Mouse (Mus musculus) lung, postnatal 36 days (tissue): Measurements from ENCODE around the gene Ina.
"Not testable (repeated sequence)": the region's sequence is repeated elsewhere in the genome, so short reads cannot be mapped to it uniquely, and the experiment has no call there.

Experiments
- DNase-seq: peaks from one replicate; pipeline ENCODE4 v3.0.0; 2022; ENCODE audit warnings: mixed read lengths

Gene Ina

GRCm38 (mm10) chr19:47014447-47015381, at the start of gene Ina, which contains the start of gene Nt5c2:
Gene Ina (plus strand): TSS chr19:47014698.
Gene Nt5c2 (minus strand): TSS chr19:47015153.
- DNase-seq, result no peak

- no peak for DNase-seq
Measured at GRCm38 (mm10) chr19:46965496-46965895, 49.0 kb upstream of the Ina start.

- DNase-seq, result no peak
Measured at GRCm38 (mm10) chr19:46966330-46966729, 48.2 kb upstream of the Ina start.

GRCm38 (mm10) chr19:46967861-46968260, 46.6 kb upstream of the Ina start:
- DNase-seq, result no peak

- DNase-seq, result no peak
Measured at GRCm38 (mm10) chr19:46968833-46969232, 45.7 kb upstream of the Ina start.

GRCm38 (mm10) chr19:46969286-46969985, 45.1 kb upstream of the Ina start:
- peak; percentile 75 for DNase-seq

- DNase-seq, result peak; percentile 63
Measured at GRCm38 (mm10) chr19:46970121-46970729, 44.3 kb upstream of the Ina start.

- DNase-seq, result no peak
Measured at GRCm38 (mm10) chr19:46971051-46971689, 43.3 kb upstream of the Ina start.

GRCm38 (mm10) chr19:46971712-46972111, 42.8 kb upstream of the Ina start:
- no peak for DNase-seq

GRCm38 (mm10) chr19:46972159-46972558, 42.3 kb upstream of the Ina start:
- DNase-seq, result no peak

- peak; percentile 67 for DNase-seq
Measured at GRCm38 (mm10) chr19:46975565-46975964, 38.9 kb upstream of the Ina start.

GRCm38 (mm10) chr19:46975997-46976396, 38.5 kb upstream of the Ina start:
- DNase-seq, result no peak

GRCm38 (mm10) chr19:46976743-46977142, 37.8 kb upstream of the Ina start:
- no peak for DNase-seq

- DNase-seq, result no peak
Measured at GRCm38 (mm10) chr19:46977460-46977859, 37.0 kb upstream of the Ina start.

- DNase-seq, result not testable (repeated sequence)
Measured at GRCm38 (mm10) chr19:46978069-46978468, 36.4 kb upstream of the Ina start.

GRCm38 (mm10) chr19:46978920-46979780, 35.3 kb upstream of the Ina start:
- DNase-seq, result no peak

GRCm38 (mm10) chr19:46979781-46980105, 34.8 kb upstream of the Ina start:
- no peak for DNase-seq

- DNase-seq, result no peak
Measured at GRCm38 (mm10) chr19:46981462-46981861, 33.0 kb upstream of the Ina start.

- DNase-seq, result no peak
Measured at GRCm38 (mm10) chr19:46983352-46983965, 31.0 kb upstream of the Ina start.

GRCm38 (mm10) chr19:46983966-46984380, 30.5 kb upstream of the Ina start:
- DNase-seq, result no peak
